Mouse (Mus musculus) intestine, postnatal 0 days (tissue): ENCODE measurements around the gene Timm8b. TPM values are rescaled to one million over a fixed set of nuclear protein-coding genes. Genes with fewer than 3 reads are reported as not detected.

Source experiments
- ATAC-seq: fragments of 200-750 bp; cut with Nextera tagmentation; 2 replicates; pipeline ENCODE4 v1.8.0; 2017; ENCODE audit warnings: mild to moderate bottlenecking, moderate TSS enrichment, moderate library complexity
- H3K27ac ChIP-seq: fragments of 300-500 bp; sonication (generic); 2 replicates; pipeline ENCODE4 v1.5.1; 2014; ENCODE audit warnings: mild to moderate bottlenecking, low read depth, low read length, moderate library complexity
- H3K27me3 ChIP-seq: fragments of 300-500 bp; sonication (generic); replicated peaks from 2 replicates; pipeline ENCODE4 v1.6.1; 2014; ENCODE audit warnings: low read length, mixed read lengths; ENCODE audit not compliant: control insufficient read depth, insufficient read depth
- H3K36me3 ChIP-seq: fragments of 300-500 bp; sonication (generic); 2 replicates; pipeline ENCODE4 v1.6.1; 2014; ENCODE audit warnings: mild to moderate bottlenecking, moderate library complexity; ENCODE audit not compliant: control insufficient read depth, insufficient read depth
- H3K4me1 ChIP-seq: fragments of 300-500 bp; sonication (generic); replicated peaks from 2 replicates; pipeline ENCODE4 v1.6.1; 2014; ENCODE audit warnings: antibody characterized with exemption, low read length, mixed read lengths; ENCODE audit not compliant: control insufficient read depth, insufficient read depth
- H3K4me2 ChIP-seq: fragments of 300-500 bp; sonication (generic); replicated peaks from 2 replicates; pipeline ENCODE4 v1.6.1; 2014; ENCODE audit warnings: low read depth, mild to moderate bottlenecking, moderate library complexity
- H3K4me3 ChIP-seq: fragments of 300-500 bp; sonication (generic); 2 replicates; pipeline ENCODE4 v1.5.1; 2014; ENCODE audit warnings: low read depth, low read length
- H3K9ac ChIP-seq: fragments of 300-500 bp; sonication (generic); 2 replicates; pipeline ENCODE4 v1.6.1; 2014; ENCODE audit warnings: mild to moderate bottlenecking, low read depth, low read length
- H3K9me3 ChIP-seq: fragments of 300-500 bp; sonication (generic); 2 replicates; pipeline ENCODE4 v1.6.1; 2016; ENCODE audit warnings: mixed run types; ENCODE audit not compliant: control insufficient read depth
- CTCF ChIP-seq: sonication (generic); IDR thresholded peaks from 2 replicates; pipeline ENCODE4 v1.5.1; 2016; ENCODE audit warnings: low read depth, mild to moderate bottlenecking, control low read depth, antibody characterized with exemption, moderate library complexity
- WGBS: fragments of 180-500 bp; shearing (Covaris S2); extraction: QIAGEN DNeasy Blood & Tissue Kit; methylation state at CpG from one replicate; pipeline ENCODE4 v1.1.7; 2014; 5-methylcytosine and 5-hydroxymethylcytosine counted together
- polyA plus RNA-seq: library from polyadenylated mRNA; unstranded; fragments of >200 nt; fragmentation: Nextera tagmentation; extraction: Ambion mirVana; gene quantifications from 2 replicates; pipeline ENCODE4 v1.2.1, GENCODE M21; 2015

Timm8b gene
- polyA plus RNA-seq, 1 experiment from 2014 or later = 412 TPM

DNA sequence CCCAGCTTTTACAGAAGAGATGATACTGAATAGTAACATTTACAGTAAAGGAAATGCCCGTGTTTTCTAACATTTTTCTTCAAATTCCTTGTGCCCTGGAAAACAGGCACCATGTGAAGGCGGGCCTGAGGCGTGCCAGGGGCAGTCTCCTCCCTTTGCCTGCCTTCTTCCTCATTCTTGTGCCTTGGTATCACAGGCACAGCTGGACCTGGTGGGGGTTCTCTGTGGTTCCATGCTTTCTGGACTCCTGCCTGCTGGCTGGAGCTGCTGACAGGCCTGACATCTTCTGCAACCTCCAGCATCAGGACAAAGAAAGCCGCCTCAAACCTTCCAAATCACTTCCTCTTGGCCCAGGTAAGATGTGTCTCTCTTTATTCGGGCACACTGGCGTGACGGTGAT, 38.5 kb upstream of the Timm8b start:
- Histone ChIP-seq H3K9me3 (no peaks in the 10 kb centered on the region), H3K4me2 (0 out of 2 replicates have a peak overlapping the region, but pooled peaks have one; percentile 30), H3K36me3 (no peaks in the 10 kb centered on the region), H3K9ac (no peak overlapping the region), H3K4me1 (no peaks in the 10 kb centered on the region; the same call in 1 of the 2 replicates), H3K27ac (no peak overlapping the region), H3K27me3 (no peaks in the 10 kb centered on the region), H3K4me3 (no peak overlapping the region)
- no peak for TF ChIP-seq CTCF
- no peak for ATAC-seq
- 75% methylated on average over 7 of the region's 7 CpGs for WGBS

DNA sequence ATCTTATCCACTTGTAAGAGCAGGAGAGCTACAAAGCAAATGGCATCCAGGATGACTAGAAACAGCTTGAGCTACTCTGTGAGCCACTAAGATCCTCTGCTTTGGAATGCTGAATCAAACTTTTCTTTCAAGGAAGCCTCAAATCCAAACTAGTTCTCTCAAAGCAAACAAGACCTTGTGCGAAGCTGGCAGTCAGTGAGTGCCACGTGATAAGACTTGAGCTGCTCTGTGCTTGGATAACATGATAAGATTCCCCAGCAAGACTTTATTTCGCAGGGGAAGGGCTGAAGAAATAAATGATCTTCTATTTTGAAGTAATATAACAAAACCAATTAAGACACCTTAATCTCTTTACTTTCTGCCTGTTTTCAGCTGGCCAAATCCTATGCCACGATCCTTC, 37.8 kb upstream of the Timm8b start:
- no peaks in the 10 kb centered on the region for H3K9me3 ChIP-seq

DNA sequence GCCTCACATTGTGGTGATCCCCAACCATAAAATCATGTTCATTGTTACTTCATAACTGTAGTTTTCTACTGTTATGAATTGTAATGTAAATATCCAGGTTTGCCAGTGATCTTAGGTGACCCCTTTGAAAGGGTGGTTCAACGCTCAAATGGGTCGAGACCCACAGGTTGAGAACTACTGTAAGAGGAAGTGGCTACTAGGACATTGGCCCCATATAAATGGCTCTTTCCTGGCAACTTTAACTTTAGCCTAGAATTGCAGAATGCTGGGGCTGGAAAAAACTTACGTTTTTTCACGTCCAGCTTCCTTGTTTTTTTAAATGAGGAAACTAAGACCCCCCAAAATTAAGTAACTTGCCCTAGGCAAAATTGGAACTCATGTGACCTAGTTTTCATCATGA, 36.3 kb upstream of the Timm8b start:
- Histone ChIP-seq H3K9me3 (no peaks in the 10 kb centered on the region), H3K4me3 (no peak overlapping the region), H3K36me3 (no peaks in the 10 kb centered on the region), H3K27ac (no peak overlapping the region), H3K9ac (no peak overlapping the region), H3K4me1 (no peaks in the 10 kb centered on the region; the same call in 1 of the 2 replicates), H3K27me3 (no peaks in the 10 kb centered on the region), H3K4me2 (no peak overlapping the region)
- ATAC-seq = no peak
- 73% methylated on average over 4 of the region's 4 CpGs for WGBS
- no peak for TF ChIP-seq CTCF

More for the DNA sequence above, 37.8 kb upstream of the Timm8b start:
- no peaks in the 10 kb centered on the region for H3K27me3 ChIP-seq
- no peak overlapping the region for H3K4me3 ChIP-seq
- H3K9ac ChIP-seq = no peak overlapping the region
- no peak overlapping the region for H3K27ac ChIP-seq
- no peak for TF ChIP-seq CTCF
- 34% methylated on average over 4 of the region's 4 CpGs for WGBS
- no peaks in the 10 kb centered on the region for H3K36me3 ChIP-seq
- no peak for ATAC-seq
- H3K4me1 ChIP-seq = no peaks in the 10 kb centered on the region; the same call in 1 of the 2 replicates
- H3K4me2 ChIP-seq = peak overlapping the region; percentile 35

DNA sequence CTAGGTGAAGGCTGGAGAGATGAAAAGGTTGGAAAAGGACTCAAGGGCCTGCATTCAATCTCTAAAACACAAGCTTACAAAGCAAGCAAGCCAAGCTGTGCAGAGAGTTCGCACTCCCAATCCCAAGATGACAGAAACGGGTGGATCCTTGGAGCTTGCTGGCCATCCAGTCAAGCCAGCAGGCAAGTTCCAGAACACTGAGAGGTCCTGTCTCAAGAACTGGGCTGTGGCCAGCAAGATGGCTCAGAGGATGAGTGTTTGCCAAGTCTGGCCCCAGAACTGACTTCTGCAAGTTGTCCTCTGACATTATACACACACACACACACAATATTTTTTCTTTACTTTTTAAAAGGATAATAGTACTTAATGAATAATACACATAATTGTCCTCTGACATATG, 35.8 kb upstream of the Timm8b start:
- no peaks in the 10 kb centered on the region for H3K36me3 ChIP-seq
- H3K4me2 ChIP-seq = no peak overlapping the region
- no peak overlapping the region for H3K27ac ChIP-seq
- no peak overlapping the region for H3K9ac ChIP-seq
- WGBS = 89% methylated on average over 2 of the region's 2 CpGs
- no peak overlapping the region for H3K4me3 ChIP-seq
- no peaks in the 10 kb centered on the region; the same call in 1 of the 2 replicates for H3K4me1 ChIP-seq
- no peaks in the 10 kb centered on the region for H3K9me3 ChIP-seq
- no peaks in the 10 kb centered on the region for H3K27me3 ChIP-seq
- TF ChIP-seq CTCF = no peak
- no peak for ATAC-seq

DNA sequence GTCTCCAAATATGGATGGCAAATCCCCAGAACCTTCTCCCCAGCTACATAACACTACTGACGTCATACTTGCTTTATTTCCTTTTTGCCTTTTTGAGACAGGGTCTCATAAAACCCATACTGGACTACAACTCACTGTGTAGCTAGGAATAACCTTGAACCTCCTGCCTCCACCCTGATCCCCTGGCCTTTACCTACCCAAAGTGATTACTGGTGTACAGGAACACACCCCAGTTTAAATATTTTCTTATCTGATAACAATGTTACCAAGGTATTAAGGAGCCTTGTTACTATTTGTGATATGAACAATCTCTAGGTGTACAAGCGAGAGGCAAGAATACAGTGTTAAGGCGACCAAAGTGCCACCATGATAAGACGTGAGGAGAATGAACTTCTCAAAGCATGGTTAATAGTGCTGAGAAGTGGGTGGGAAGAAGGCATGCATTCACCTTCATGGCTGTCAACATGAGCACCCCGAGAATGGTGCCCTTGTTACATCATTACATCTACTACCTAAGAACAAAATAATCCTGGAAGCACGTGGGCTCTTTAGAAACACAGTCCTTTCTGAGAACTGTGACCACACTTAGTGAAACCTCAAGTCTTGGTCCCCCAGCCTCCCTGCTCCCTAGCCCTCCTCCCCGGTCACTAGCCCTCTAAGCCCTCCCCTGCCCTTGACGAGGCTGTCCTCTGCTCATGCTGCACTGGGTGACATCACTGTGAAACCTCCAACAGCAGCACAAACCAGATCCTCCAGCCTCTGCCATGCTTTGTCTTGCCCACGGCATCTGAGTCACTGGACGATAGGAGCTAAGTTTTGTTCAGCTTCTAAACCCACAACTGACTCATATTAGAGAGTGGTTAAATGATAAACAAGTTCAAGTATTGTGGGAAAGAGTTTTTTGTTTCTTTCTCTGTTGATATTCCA, 33.8 kb upstream of the Timm8b start:
- H3K27ac ChIP-seq = no peak overlapping the region
- H3K4me1 ChIP-seq = no peaks in the 10 kb centered on the region; the same call in 1 of the 2 replicates
- no peak for ATAC-seq
- no peak overlapping the region for H3K4me2 ChIP-seq
- H3K9me3 ChIP-seq = no peaks in the 10 kb centered on the region
- H3K36me3 ChIP-seq = no peaks in the 10 kb centered on the region
- WGBS = 49% methylated on average over 10 of the region's 10 CpGs
- no peak for TF ChIP-seq CTCF
- no peak overlapping the region for H3K9ac ChIP-seq
- no peak overlapping the region for H3K4me3 ChIP-seq
- H3K27me3 ChIP-seq = no peaks in the 10 kb centered on the region

DNA sequence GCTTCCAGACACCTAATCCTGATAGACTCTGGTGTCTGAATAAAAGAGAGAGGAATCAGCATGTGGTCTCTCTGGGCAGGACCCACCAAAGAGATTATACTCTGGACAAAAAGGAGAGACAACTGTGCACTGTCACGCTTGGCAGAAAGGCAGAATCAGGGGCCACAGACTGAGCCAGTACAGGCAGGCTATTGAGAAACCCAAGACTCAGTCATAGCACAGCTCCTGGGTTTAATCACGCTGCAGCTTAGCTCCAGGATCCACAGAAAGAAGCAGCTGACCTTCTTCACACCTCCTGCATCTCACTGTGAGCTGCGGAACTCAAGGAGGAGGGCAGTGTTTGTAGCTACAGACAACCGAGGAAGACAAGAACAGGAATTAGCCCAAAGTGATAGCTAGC, 23.3 kb upstream of the Timm8b start:
- H3K4me2 ChIP-seq = no peak overlapping the region
- H3K4me3 ChIP-seq = no peak overlapping the region
- H3K4me1 ChIP-seq = no peaks in the 10 kb centered on the region
- no peak overlapping the region for H3K9ac ChIP-seq
- H3K27ac ChIP-seq = no peak overlapping the region
- H3K27me3 ChIP-seq = no peaks in the 10 kb centered on the region
- TF ChIP-seq CTCF = no peak
- ATAC-seq = no peak
- 44% methylated on average over 4 of the region's 4 CpGs for WGBS
- H3K36me3 ChIP-seq = no peaks in the 10 kb centered on the region
- no peaks in the 10 kb centered on the region for H3K9me3 ChIP-seq
